Mouse (Mus musculus) heart, adult 2 months (tissue): ENCODE measurements at regions not wholly inside any gene's neighbourhood (a gene's known extent, or its start where the extent isn't known, plus 50 kb on each side); places are given as distances from the start of the nearest gene placed in this dataset.

Source experiments
- CTCF ChIP-seq: fragments of 200-600 bp; IDR thresholded peaks from 2 replicates; pipeline ENCODE4 v1.8.1; 2022; ENCODE audit warnings: antibody characterized with exemption, mild to moderate bottlenecking, moderate library complexity
- EP300 ChIP-seq: fragments of 200-500 bp; IDR thresholded peaks from 2 replicates; pipeline ENCODE4 v1.6.1; 2011; ENCODE audit warnings: low read depth, low read length, control low read depth; ENCODE audit not compliant: insufficient read depth
- POLR2A ChIP-seq: fragments of 200-500 bp; IDR thresholded peaks from 2 replicates; pipeline ENCODE4 v1.6.1; 2011; ENCODE audit warnings: mild to moderate bottlenecking, low read depth, low read length, control low read depth; ENCODE audit not compliant: insufficient read depth

DNA sequence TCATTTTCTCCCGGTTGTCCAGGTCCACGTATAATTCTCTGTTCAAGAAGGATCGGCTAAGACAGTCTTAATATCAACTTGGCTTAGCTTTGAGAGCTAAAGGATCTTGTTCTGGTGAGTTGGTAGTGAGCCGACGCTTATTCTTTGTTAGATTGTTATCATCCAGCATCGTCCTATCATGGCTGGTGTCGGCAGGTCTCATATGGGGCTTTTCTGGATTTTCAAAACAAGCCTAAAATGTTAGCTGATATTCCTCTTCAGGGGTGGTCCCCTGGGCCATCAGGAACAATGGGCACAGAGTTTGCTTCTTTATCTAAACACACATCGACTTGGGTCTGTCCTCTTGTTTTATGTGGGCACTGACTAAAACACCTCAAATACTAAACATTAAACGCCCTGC is 124.6 kb upstream of the Zfhx3 start:
- TF ChIP-seq EP300: no peak
- no peak for TF ChIP-seq CTCF
- no peak for TF ChIP-seq POLR2A
